Mouse (Mus musculus) heart, postnatal 0 days (tissue): ENCODE measurements around the gene Tnrc6b.

Experiments
- CTCF ChIP-seq: IDR thresholded peaks from 2 replicates; pipeline ENCODE4 v1.5.1; 2016; ENCODE audit warnings: antibody characterized with exemption, control low read depth, low read depth
- EP300 ChIP-seq: IDR thresholded peaks from 2 replicates; pipeline ENCODE4 v1.6.1; 2016; ENCODE audit warnings: antibody characterized with exemption, low read depth

- TF ChIP-seq CTCF (no peak), EP300 (no peak)
Measured at GRCm38 (mm10) chr15:80731043-80731442, 19.9 kb downstream of the Tnrc6b start.
